Mouse (Mus musculus): ENCODE results near the gene Zfp317. TPM values are rescaled to one million over a fixed set of nuclear protein-coding genes. Genes with fewer than 3 reads are reported as not detected.
"Not testable (repeated sequence)": the region's sequence is repeated elsewhere in the genome, so short reads cannot be mapped to it uniquely, and the experiment has no call there.

Zfp317 gene
- polyA plus RNA-seq, 1 experiment from 2014 or later, result 9.0 TPM

DNA sequence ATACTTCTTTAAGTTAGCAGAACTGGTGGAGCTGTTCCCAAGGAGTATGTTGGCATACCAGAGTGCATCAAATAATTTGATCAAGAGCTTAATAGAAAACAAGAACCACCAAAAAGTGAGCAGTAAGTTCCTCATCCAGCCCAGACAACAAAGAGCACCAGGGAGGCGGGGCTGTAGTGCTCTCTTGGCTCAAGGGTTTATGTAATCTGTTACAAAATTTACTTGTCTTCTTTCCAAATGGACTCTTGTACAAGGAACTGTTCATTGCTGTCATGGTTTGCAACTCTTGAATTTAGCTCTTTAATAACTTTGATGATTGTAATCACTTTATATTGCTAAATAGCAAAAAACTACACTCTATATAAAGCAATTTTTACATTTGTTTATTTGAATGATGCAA, 69.5 kb downstream of the Zfp317 start:
- DNase-seq (ENCODE audit: low spot score) (no peak), ATAC-seq (ENCODE audit: low FRiP score, low TSS enrichment) (no peak)
- Histone ChIP-seq H3K4me3 (ENCODE audit: low read depth, low read length) (no peak overlapping the region), H3K4me1 (replicated peaks; ENCODE audit: control insufficient read depth, insufficient read depth) (no peaks in the 10 kb centered on the region), H3K27me3 (ENCODE audit: control insufficient read depth, insufficient read depth, low read length) (no peaks in the 10 kb centered on the region), H3K9ac (ENCODE audit: low read length) (no peak overlapping the region), H3K36me3 (ENCODE audit: control insufficient read depth, insufficient read depth, low read length) (no peaks in the 10 kb centered on the region), H3K9me3 (ENCODE audit: control insufficient read depth, low read length) (no peaks in the 10 kb centered on the region), H3K4me2 (replicated peaks; ENCODE audit: low read depth) (no peak overlapping the region), H3K27ac (replicated peaks) (no peak overlapping the region)
- no peak for TF ChIP-seq CTCF (IDR thresholded peaks at IDR 0.05; ENCODE audit: low read depth)
- TF ChIP-seq EP300 (optimal IDR thresholded peaks at IDR 0.05), result no peak
- 86% methylated on average over 1 of the region's 1 CpGs for WGBS

GRCm38 (mm10) chr9:19692430-19692829, 70.5 kb downstream of the Zfp317 start:
- no peaks in the 10 kb centered on the region for H3K9me3 ChIP-seq (ENCODE audit: control insufficient read depth, low read length)
- TF ChIP-seq EP300 (optimal IDR thresholded peaks at IDR 0.05) (no peak), CTCF (IDR thresholded peaks at IDR 0.05; ENCODE audit: low read depth) (no peak)
- H3K4me1 ChIP-seq (replicated peaks; ENCODE audit: control insufficient read depth, insufficient read depth), result no peaks in the 10 kb centered on the region
- no peak overlapping the region for H3K4me3 ChIP-seq (ENCODE audit: low read depth, low read length)
- H3K27me3 ChIP-seq (ENCODE audit: control insufficient read depth, insufficient read depth, low read length), result no peaks in the 10 kb centered on the region
- H3K27ac ChIP-seq (replicated peaks), result no peak overlapping the region
- H3K4me2 ChIP-seq (replicated peaks; ENCODE audit: low read depth), result no peak overlapping the region
- ATAC-seq (ENCODE audit: low FRiP score, low TSS enrichment), result no peak
- H3K9ac ChIP-seq (ENCODE audit: low read length), result no peak overlapping the region
- 75% methylated on average over 2 of the region's 2 CpGs for WGBS
- DNase-seq (ENCODE audit: low spot score), result no peak
- H3K36me3 ChIP-seq (ENCODE audit: control insufficient read depth, insufficient read depth, low read length), result no peaks in the 10 kb centered on the region

GRCm38 (mm10) chr9:19694285-19694684, 72.4 kb downstream of the Zfp317 start:
- DNase-seq (ENCODE audit: low spot score); H3K36me3 ChIP-seq (ENCODE audit: control insufficient read depth, insufficient read depth, low read length); H3K4me2 ChIP-seq (replicated peaks; ENCODE audit: low read depth); H3K27me3 ChIP-seq (ENCODE audit: control insufficient read depth, insufficient read depth, low read length); H3K4me1 ChIP-seq (replicated peaks; ENCODE audit: control insufficient read depth, insufficient read depth); H3K9ac ChIP-seq (ENCODE audit: low read length); ATAC-seq (ENCODE audit: low FRiP score, low TSS enrichment); H3K4me3 ChIP-seq (ENCODE audit: low read depth, low read length); H3K27ac ChIP-seq (replicated peaks); H3K9me3 ChIP-seq (ENCODE audit: control insufficient read depth, low read length): not testable (repeated sequence)
- 36% methylated on average over 2 of the region's 2 CpGs for WGBS

GRCm38 (mm10) chr9:19694898-19695379, 73.0 kb downstream of the Zfp317 start:
- H3K36me3 ChIP-seq (ENCODE audit: control insufficient read depth, insufficient read depth, low read length); ATAC-seq (ENCODE audit: low FRiP score, low TSS enrichment); H3K4me3 ChIP-seq (ENCODE audit: low read depth, low read length); H3K27ac ChIP-seq (replicated peaks); H3K4me2 ChIP-seq (replicated peaks; ENCODE audit: low read depth); H3K27me3 ChIP-seq (ENCODE audit: control insufficient read depth, insufficient read depth, low read length); H3K9ac ChIP-seq (ENCODE audit: low read length); H3K4me1 ChIP-seq (replicated peaks; ENCODE audit: control insufficient read depth, insufficient read depth); DNase-seq (ENCODE audit: low spot score); H3K9me3 ChIP-seq (ENCODE audit: control insufficient read depth, low read length): not testable (repeated sequence)
- WGBS, result 69% methylated on average over 9 of the region's 9 CpGs

Other genes starting within 250 kb of the Zfp317 start
- gene Olfr847, start 243.4 kb upstream of the Zfp317 start, polyA plus RNA-seq (2015; fragmentation: Nextera tagmentation; extraction: Ambion mirVana), result not detected in 2 replicates
- not detected in 2 replicates for gene Olfr849, start 181.8 kb upstream of the Zfp317 start, polyA plus RNA-seq (2015; fragmentation: Nextera tagmentation; extraction: Ambion mirVana)
- not detected in 2 replicates for gene Olfr850, start 143.9 kb upstream of the Zfp317 start, polyA plus RNA-seq (2015; fragmentation: Nextera tagmentation; extraction: Ambion mirVana)
- not detected in 2 replicates for gene Olfr851, start 128.8 kb upstream of the Zfp317 start, polyA plus RNA-seq (2015; fragmentation: Nextera tagmentation; extraction: Ambion mirVana)
- gene Olfr853, start 81.0 kb upstream of the Zfp317 start, polyA plus RNA-seq (2015; fragmentation: Nextera tagmentation; extraction: Ambion mirVana), result not detected in 2 replicates
- gene Olfr854, start 54.7 kb upstream of the Zfp317 start, polyA plus RNA-seq (2015; fragmentation: Nextera tagmentation; extraction: Ambion mirVana), result not detected in 2 replicates
- gene Olfr855, start 39.5 kb upstream of the Zfp317 start, polyA plus RNA-seq (2015; fragmentation: Nextera tagmentation; extraction: Ambion mirVana), result not detected in 2 replicates
- not detected in 2 replicates for gene Olfr857, start 87.3 kb downstream of the Zfp317 start, polyA plus RNA-seq (2015; fragmentation: Nextera tagmentation; extraction: Ambion mirVana)
- gene Olfr58, start 158.2 kb downstream of the Zfp317 start, polyA plus RNA-seq (2015; fragmentation: Nextera tagmentation; extraction: Ambion mirVana), result not detected in 2 replicates
- not detected in 2 replicates for gene Olfr859, start 182.8 kb downstream of the Zfp317 start, polyA plus RNA-seq (2015; fragmentation: Nextera tagmentation; extraction: Ambion mirVana)
- not detected in 2 replicates for gene Olfr860, start 227.6 kb downstream of the Zfp317 start, polyA plus RNA-seq (2015; fragmentation: Nextera tagmentation; extraction: Ambion mirVana)

All from stomach, postnatal 0 days (tissue).